Mouse (Mus musculus) testis, adult 2 months (tissue): Measurements from ENCODE around the gene Ramp3. TPM values are rescaled to one million over a fixed set of nuclear protein-coding genes. Genes with fewer than 3 reads are reported as not detected.
A peak's percentile ranks its signal among the peaks of the same experiment; 100 is the strongest.

Experiments used
- H3K27ac ChIP-seq: fragments of 200-500 bp; 2 replicates; pipeline ENCODE4 v1.5.1; 2012; ENCODE audit warnings: low read depth, low read length; ENCODE audit not compliant: control insufficient read depth, insufficient read depth
- H3K27me3 ChIP-seq: fragments of 200-500 bp; 2 replicates; pipeline ENCODE4 v1.6.1; 2012; ENCODE audit warnings: mild to moderate bottlenecking, low read length, moderate library complexity; ENCODE audit not compliant: control insufficient read depth, insufficient read depth
- H3K36me3 ChIP-seq: fragments of 200-500 bp; 2 replicates; pipeline ENCODE4 v1.6.1; 2012; ENCODE audit warnings: mild to moderate bottlenecking, low read length; ENCODE audit not compliant: control insufficient read depth, insufficient read depth
- H3K4me1 ChIP-seq: fragments of 200-500 bp; 2 replicates; pipeline ENCODE4 v1.6.1; 2012; ENCODE audit warnings: low read length; ENCODE audit not compliant: control insufficient read depth, insufficient read depth
- H3K4me3 ChIP-seq: fragments of 200-500 bp; 2 replicates; pipeline ENCODE4 v1.5.1; 2012; ENCODE audit warnings: low read depth, mild to moderate bottlenecking, low read length, moderate library complexity, mixed read lengths; ENCODE audit not compliant: control insufficient read depth
- CTCF ChIP-seq: fragments of 200-500 bp; IDR thresholded peaks from 2 replicates; pipeline ENCODE4 v1.5.1; 2012; ENCODE audit warnings: low read depth, mild to moderate bottlenecking, inconsistent platforms, low read length, moderate library complexity; ENCODE audit not compliant: control insufficient read depth, insufficient read depth, insufficient replicate concordance
- POLR2A ChIP-seq: fragments of 200-500 bp; IDR thresholded peaks from 2 replicates; pipeline ENCODE4 v1.6.1; 2012; ENCODE audit warnings: low read depth, mild to moderate bottlenecking, inconsistent platforms, low read length, moderate library complexity; ENCODE audit not compliant: control insufficient read depth
- polyA plus RNA-seq: library from polyadenylated mRNA; depleted of rRNA; stranded (reverse); fragments of >200 nt; gene quantifications from 2 replicates; pipeline ENCODE4 v1.2.3, GENCODE M21; 2012

Gene Ramp3
- polyA plus RNA-seq, 1 experiment = 11.2 TPM

- no peaks in the 10 kb centered on the region for H3K27me3 ChIP-seq
- peaks cover 3% of the 10 kb centered on the region for H3K4me1 ChIP-seq
- no peak overlapping the region for H3K27ac ChIP-seq
- TF ChIP-seq POLR2A (no peak), CTCF (no peak)
- no peak overlapping the region for H3K4me3 ChIP-seq
- H3K36me3 ChIP-seq = no peaks in the 10 kb centered on the region
Observed at GRCm38 (mm10) chr11:6670826-6671225, 12.5 kb downstream of the Ramp3 start.

- H3K36me3 ChIP-seq = no peaks in the 10 kb centered on the region
- H3K27ac ChIP-seq = no peak overlapping the region
- no peaks in the 10 kb centered on the region for H3K27me3 ChIP-seq
- H3K4me1 ChIP-seq = peaks cover 2% of the 10 kb centered on the region; the same call in 1 of the 2 replicates
- no peak for TF ChIP-seq POLR2A
- no peak for TF ChIP-seq CTCF
- H3K4me3 ChIP-seq = no peak overlapping the region
Observed at GRCm38 (mm10) chr11:6674701-6675100, 16.4 kb downstream of the Ramp3 start.

- no peak overlapping the region for H3K4me3 ChIP-seq
- H3K36me3 ChIP-seq = no peaks in the 10 kb centered on the region
- peaks cover 5% of the 10 kb centered on the region for H3K4me1 ChIP-seq
- H3K27ac ChIP-seq = no peak overlapping the region
- TF ChIP-seq CTCF (no peak), POLR2A (no peak)
- H3K27me3 ChIP-seq = no peaks in the 10 kb centered on the region
Observed at GRCm38 (mm10) chr11:6675402-6675801, 17.1 kb downstream of the Ramp3 start.

GRCm38 (mm10) chr11:6676641-6677040, 18.3 kb downstream of the Ramp3 start:
- Histone ChIP-seq H3K36me3 (no peaks in the 10 kb centered on the region), H3K27ac (no peak overlapping the region), H3K27me3 (no peaks in the 10 kb centered on the region), H3K4me1 (peaks cover 7% of the 10 kb centered on the region), H3K4me3 (no peak overlapping the region)
- TF ChIP-seq POLR2A = no peak
- no peak for TF ChIP-seq CTCF

GRCm38 (mm10) chr11:6677530-6677929, 19.2 kb downstream of the Ramp3 start:
- Histone ChIP-seq H3K27me3 (no peaks in the 10 kb centered on the region), H3K36me3 (no peaks in the 10 kb centered on the region), H3K4me1 (peaks cover 7% of the 10 kb centered on the region), H3K4me3 (no peak overlapping the region), H3K27ac (no peak overlapping the region)
- TF ChIP-seq POLR2A (no peak), CTCF (peak; percentile 18; the same call in 1 of the 2 replicates)

- H3K4me3 ChIP-seq = peak overlapping the region; percentile 42
- no peak overlapping the region for H3K27ac ChIP-seq
- H3K36me3 ChIP-seq = no peaks in the 10 kb centered on the region
Observed at GRCm38 (mm10) chr11:6679694-6680396, 21.5 kb downstream of the Ramp3 start.

GRCm38 (mm10) chr11:6680397-6680818, 22.1 kb downstream of the Ramp3 start:
- H3K27ac ChIP-seq = no peak overlapping the region
- H3K4me3 ChIP-seq = peak overlapping the region; percentile 42
- peaks cover 7% of the 10 kb centered on the region for H3K4me1 ChIP-seq
- H3K36me3 ChIP-seq = no peaks in the 10 kb centered on the region
- no peaks in the 10 kb centered on the region for H3K27me3 ChIP-seq
- TF ChIP-seq CTCF (no peak), POLR2A (no peak)

More at GRCm38 (mm10) chr11:6679694-6680396, 21.5 kb downstream of the Ramp3 start:
- Histone ChIP-seq H3K4me1 (peaks cover 7% of the 10 kb centered on the region), H3K27me3 (no peaks in the 10 kb centered on the region)
- TF ChIP-seq CTCF (no peak), POLR2A (no peak)
